Mouse (Mus musculus) urinary bladder, postnatal 25 days (tissue): ENCODE results near the gene Ccdc58.
A peak's percentile ranks its signal among the peaks of the same experiment; 100 is the strongest.
"Not testable (repeated sequence)": the region's sequence is repeated elsewhere in the genome, so short reads cannot be mapped to it uniquely, and the experiment has no call there.

Experiments used
- DNase-seq: peaks from one replicate; pipeline ENCODE4 v3.0.0; 2022; ENCODE audit warnings: low spot score

The Ccdc58 gene

GRCm38 (mm10) chr16:36071450-36072379 is at the start of gene Ccdc58, which contains the start of gene Fam162a:
Ccdc58 (plus strand) TSS chr16:36071685.
Fam162a (minus strand) TSS chr16:36071594.
- peak; percentile 91 for DNase-seq

- DNase-seq: not testable (repeated sequence)
Measured at GRCm38 (mm10) chr16:36028120-36028519, 43.4 kb upstream of the Ccdc58 start.

- DNase-seq: peak; percentile 76
Measured at GRCm38 (mm10) chr16:36040640-36041624, 30.6 kb upstream of the Ccdc58 start, which contains the start of gene Wdr5b. Wdr5b (plus strand) TSS chr16:36041190.

GRCm38 (mm10) chr16:36041625-36042020 is 29.9 kb upstream of the Ccdc58 start:
- DNase-seq: no peak

- DNase-seq: no peak
Measured at GRCm38 (mm10) chr16:36043073-36043472, 28.4 kb upstream of the Ccdc58 start.

- DNase-seq: no peak
Measured at GRCm38 (mm10) chr16:36043964-36044363, 27.5 kb upstream of the Ccdc58 start.

GRCm38 (mm10) chr16:36047538-36047937 is 23.9 kb upstream of the Ccdc58 start:
- DNase-seq: no peak

GRCm38 (mm10) chr16:36051491-36051890 is 20.0 kb upstream of the Ccdc58 start:
- no peak for DNase-seq

- DNase-seq: no peak
Measured at GRCm38 (mm10) chr16:36053524-36054275, 17.8 kb upstream of the Ccdc58 start.

GRCm38 (mm10) chr16:36054920-36055319 is 16.6 kb upstream of the Ccdc58 start:
- DNase-seq: no peak

GRCm38 (mm10) chr16:36056416-36056815 is 15.1 kb upstream of the Ccdc58 start:
- DNase-seq: no peak

- DNase-seq: no peak
Measured at GRCm38 (mm10) chr16:36057933-36058475, 13.5 kb upstream of the Ccdc58 start.

- not testable (repeated sequence) for DNase-seq
Measured at GRCm38 (mm10) chr16:36062534-36062933, 9.0 kb upstream of the Ccdc58 start.

GRCm38 (mm10) chr16:36063315-36063714 is 8.2 kb upstream of the Ccdc58 start:
- no peak for DNase-seq

GRCm38 (mm10) chr16:36064904-36065303 is 6.6 kb upstream of the Ccdc58 start:
- DNase-seq: no peak

- DNase-seq: no peak
Measured at GRCm38 (mm10) chr16:36067694-36068093, 3.8 kb upstream of the Ccdc58 start.

- no peak for DNase-seq
Measured at GRCm38 (mm10) chr16:36068356-36068755, 3.1 kb upstream of the Ccdc58 start.

- DNase-seq: no peak
Measured at GRCm38 (mm10) chr16:36069819-36070575, 1.5 kb upstream of the Ccdc58 start.

- DNase-seq: no peak
Measured at GRCm38 (mm10) chr16:36071071-36071449, 425 bp upstream of the Ccdc58 start.

GRCm38 (mm10) chr16:36072410-36073011 is 1.0 kb downstream of the Ccdc58 start:
- DNase-seq: no peak
